In the genomic region with DNA sequence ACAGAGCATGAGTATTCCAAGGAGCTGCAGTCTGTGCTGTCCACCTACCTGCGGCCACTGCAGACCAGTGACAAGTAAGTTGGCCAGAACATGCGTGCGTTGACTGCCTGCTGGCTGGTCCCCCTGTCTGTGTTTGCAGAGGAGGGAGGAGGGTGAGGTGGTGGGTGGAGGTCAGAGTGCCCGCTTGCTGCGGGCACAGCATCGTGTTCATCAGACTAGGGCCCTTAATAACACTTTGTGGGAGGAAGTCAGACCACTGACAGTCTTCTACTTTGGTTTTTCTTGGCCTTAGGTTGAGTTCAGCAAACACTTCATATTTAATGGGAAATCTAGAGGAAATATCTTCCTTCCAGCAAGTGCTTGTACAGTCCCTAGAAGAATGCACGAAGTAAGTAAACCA, we compare ENCODE assay signal across 31 mouse cellular contexts. TPM values are rescaled to one million over a fixed set of nuclear protein-coding genes. Genes with fewer than 3 reads are reported as not detected.
DNase-seq lines count a peak whose midpoint lies in the region; ATAC-seq lines count a peak whose summit lies in the region.
"Had no signal": no experiment of that assay in that cellular context is flagged by ENCODE, and none has a peak within 500 bp of the region (broad histone marks: within the 10 kb centered on the region; RNA-seq: fewer than 3 reads in every experiment).

No protein-coding gene starts in this region.

- H3K36me3 ChIP-seq in limb, embryonic 13.5 days, result peaks cover 79% of the 10 kb centered on the region
- H3K36me3 ChIP-seq in limb, embryonic 10.5 days, result peaks cover 85% of the 10 kb centered on the region
- H3K36me3 ChIP-seq in forebrain, embryonic 14.5 days (ENCODE audit: control insufficient read depth, insufficient read depth, low read length), result peaks cover 71% of the 10 kb centered on the region

- H3K4me3 ChIP-seq in limb, embryonic 13.5 days, result no peak overlapping the region
- H3K4me3 ChIP-seq in limb, embryonic 10.5 days, result no peak overlapping the region
- H3K4me3 ChIP-seq in forebrain, embryonic 14.5 days (ENCODE audit: low read depth, low read length), result no peak overlapping the region
- H3K4me3 ChIP-seq: embryonic facial prominence, embryonic 12.5 days; forebrain, embryonic 10.5 days; heart, embryonic 10.5 days; heart, embryonic 15.5 days; midbrain, embryonic 13.5 days; neural tube, embryonic 13.5 days had no signal

- DNase-seq in heart, adult 11 months, result peak; percentile 81
- no peak for DNase-seq in heart, adult 9 months (ENCODE audit: low spot score in 2 of 2)
- DNase-seq in limb, embryonic 10.5 days (ENCODE audit: low spot score), result no peak
- peak; percentile 14 for DNase-seq in lung, postnatal 14 days
- DNase-seq in cerebellum, adult 11-12 months, result no peak
- no peak for DNase-seq in forebrain, embryonic 14.5 days (ENCODE audit: low spot score)
- DNase-seq: adrenal gland, postnatal 10 days; cerebellum, adult 11 months; cerebellum, adult 9-11 months; embryo, embryonic 11 days; gastrocnemius, postnatal 10 days; layer of hippocampus, postnatal 36 days; left cerebral cortex, postnatal 4 days; liver; thymus, postnatal 14 days had no signal

- H3K4me1 ChIP-seq in limb, embryonic 13.5 days, result peaks cover 8% of the 10 kb centered on the region; the same call in 1 of the 2 replicates
- H3K4me1 ChIP-seq in limb, embryonic 10.5 days, result no peaks in the 10 kb centered on the region
- H3K4me1 ChIP-seq in forebrain, embryonic 14.5 days (ENCODE audit: control insufficient read depth, insufficient read depth, low read length), result no peaks in the 10 kb centered on the region
- H3K4me1 ChIP-seq: embryonic facial prominence, embryonic 12.5 days; forebrain, embryonic 10.5 days had no signal

- WGBS in limb, embryonic 13.5 days, result 92% methylated on average over 7 of the region's 7 CpGs
- WGBS in limb, embryonic 10.5 days, result 95% methylated on average over 7 of the region's 7 CpGs
- WGBS in forebrain, embryonic 14.5 days, result 95% methylated on average over 7 of the region's 7 CpGs

- H3K4me2 ChIP-seq in limb, embryonic 13.5 days (replicated peaks), result no peak overlapping the region
- H3K4me2 ChIP-seq in forebrain, embryonic 14.5 days (ENCODE audit: low read length), result no peak overlapping the region
- H3K4me2 ChIP-seq: embryonic facial prominence, embryonic 12.5 days; heart, embryonic 15.5 days; midbrain, embryonic 13.5 days; neural tube, embryonic 13.5 days had no signal

- ATAC-seq in limb, embryonic 13.5 days (ENCODE audit: low FRiP score, low read depth), result no peak
- ATAC-seq in forebrain, embryonic 14.5 days, result no peak
- ATAC-seq: intestine, embryonic 16.5 days; midbrain, embryonic 13.5 days; Patski had no signal

- H3K27me3 ChIP-seq in limb, embryonic 13.5 days, result no peaks in the 10 kb centered on the region
- H3K27me3 ChIP-seq in limb, embryonic 10.5 days (ENCODE audit: low read depth, poor library complexity, severe bottlenecking), result no peaks in the 10 kb centered on the region
- H3K27me3 ChIP-seq in forebrain, embryonic 14.5 days (replicated peaks; ENCODE audit: control insufficient read depth, insufficient read depth, low read length), result no peaks in the 10 kb centered on the region
- H3K27me3 ChIP-seq: embryonic facial prominence, embryonic 12.5 days; heart, embryonic 15.5 days; midbrain, embryonic 13.5 days; neural tube, embryonic 13.5 days; Patski had no signal

- peak overlapping the region; percentile 15; the same call in 1 of the 2 replicates for H3K27ac ChIP-seq in limb, embryonic 13.5 days
- H3K27ac ChIP-seq in limb, embryonic 10.5 days, result no peak overlapping the region
- H3K27ac ChIP-seq in forebrain, embryonic 14.5 days (ENCODE audit: low read depth, low read length), result no peak overlapping the region; the same call in 1 of the 2 replicates
- H3K27ac ChIP-seq: embryonic facial prominence, embryonic 12.5 days; forebrain, embryonic 10.5 days; heart, embryonic 10.5 days; liver, embryonic 14.5 days; macrophage; midbrain, embryonic 13.5 days; neural tube, embryonic 13.5 days had no signal

- no peak overlapping the region for H3K9ac ChIP-seq in limb, embryonic 13.5 days
- H3K9ac ChIP-seq in forebrain, embryonic 14.5 days (ENCODE audit: low read length), result no peak overlapping the region
- H3K9ac ChIP-seq: embryonic facial prominence, embryonic 12.5 days; heart, embryonic 15.5 days; liver, embryonic 14.5 days; midbrain, embryonic 13.5 days; neural tube, embryonic 13.5 days had no signal

- H3K9me3 ChIP-seq in limb, embryonic 13.5 days, result no peaks in the 10 kb centered on the region
- no peaks in the 10 kb centered on the region for H3K9me3 ChIP-seq in limb, embryonic 10.5 days (replicated peaks)
- H3K9me3 ChIP-seq in forebrain, embryonic 14.5 days (replicated peaks; ENCODE audit: control insufficient read depth, low read length), result no peaks in the 10 kb centered on the region
- H3K9me3 ChIP-seq: embryonic facial prominence, embryonic 12.5 days; forebrain, embryonic 10.5 days; G1E; heart, embryonic 10.5 days; heart, embryonic 15.5 days; midbrain, embryonic 13.5 days; neural tube, embryonic 13.5 days had no signal

RNA-seq across cellular contexts. Expression of gene Tex29, which starts 39.8 kb away (rescaled TPM):
- 0.18 TPM in 1 of 2 replicates, not detected in the other for polyA plus RNA-seq in limb, embryonic 13.5 days (2015; fragmentation: Nextera tagmentation; extraction: Ambion mirVana)
- polyA plus RNA-seq in limb, embryonic 10.5 days (2016; fragmentation: Nextera tagmentation; extraction: Ambion mirVana), result not detected in 2 replicates
- 0.58 TPM in 1 of 2 replicates, not detected in the other for polyA plus RNA-seq in forebrain, embryonic 14.5 days (2014; fragmentation: Nextera tagmentation; extraction: Ambion mirVana)
- polyA plus RNA-seq: forebrain, embryonic 10.5 days; heart, embryonic 10.5 days; intestine, embryonic 16.5 days; kidney, embryonic 14.5 days; large intestine, adult 2 months; liver, embryonic 14.5 days; macrophage; Patski; small intestine, adult 2 months; stomach, embryonic 16.5 days had no signal

Comparison
In these comparisons a context has a peak if more than half of its experiments do, and no peak if none do; other contexts are left out.
1. DNase-seq: peak in heart, adult 11 months (single experiment) and lung, postnatal 14 days (single experiment); none in heart, adult 9 months (0 of 2), limb, embryonic 10.5 days (single experiment), cerebellum, adult 11-12 months (single experiment) and forebrain, embryonic 14.5 days (single experiment).